Mouse (Mus musculus): ENCODE results near the gene Pick1. TPM values are rescaled to one million over a fixed set of nuclear protein-coding genes. Genes with fewer than 3 reads are reported as not detected.
A peak's percentile ranks its signal among the peaks of the same experiment; 100 is the strongest.
"Not testable (repeated sequence)": the region's sequence is repeated elsewhere in the genome, so short reads cannot be mapped to it uniquely, and the experiment has no call there.

Gene Pick1
- polyA plus RNA-seq, 1 experiment from 2014 or later = 48.2 TPM

- H3K36me3 ChIP-seq (replicated peaks; ENCODE audit: control insufficient read depth, insufficient read depth) = no peaks in the 10 kb centered on the region
- H3K27ac ChIP-seq = no peak overlapping the region
- peaks cover 2% of the 10 kb centered on the region; the same call in 1 of the 2 replicates for H3K4me1 ChIP-seq (replicated peaks; ENCODE audit: control insufficient read depth, insufficient read depth, low read length)
- no peak overlapping the region for H3K4me3 ChIP-seq (replicated peaks; ENCODE audit: low read length)
- no peaks in the 10 kb centered on the region for H3K27me3 ChIP-seq (ENCODE audit: control insufficient read depth, insufficient read depth, low read length)
- H3K9ac ChIP-seq = no peak overlapping the region
- no peak for DNase-seq (ENCODE audit: low spot score)
- no peak overlapping the region for H3K4me2 ChIP-seq (replicated peaks)
- ATAC-seq (ENCODE audit: low FRiP score) = no peak
- 0% methylated on average over 1 of the region's 1 CpGs for WGBS
- no peaks in the 10 kb centered on the region for H3K9me3 ChIP-seq (ENCODE audit: control insufficient read depth, low read length)
Observed at GRCm38 (mm10) chr15:79219572-79219971, 9.4 kb upstream of the Pick1 start.

- ATAC-seq (ENCODE audit: low FRiP score) = no peak
- Histone ChIP-seq H3K36me3 (replicated peaks; ENCODE audit: control insufficient read depth, insufficient read depth) (no peaks in the 10 kb centered on the region), H3K4me1 (replicated peaks; ENCODE audit: control insufficient read depth, insufficient read depth, low read length) (peaks cover 9% of the 10 kb centered on the region; the same call in 1 of the 2 replicates), H3K4me2 (replicated peaks) (no peak overlapping the region), H3K4me3 (replicated peaks; ENCODE audit: low read length) (no peak overlapping the region), H3K9ac (no peak overlapping the region), H3K27me3 (ENCODE audit: control insufficient read depth, insufficient read depth, low read length) (no peaks in the 10 kb centered on the region), H3K27ac (no peak overlapping the region), H3K9me3 (ENCODE audit: control insufficient read depth, low read length) (no peaks in the 10 kb centered on the region)
- WGBS = 9% methylated on average over 5 of the region's 5 CpGs
- no peak for DNase-seq (ENCODE audit: low spot score)
Observed at GRCm38 (mm10) chr15:79223641-79224040, 5.3 kb upstream of the Pick1 start.

- peak; percentile 53 for ATAC-seq (ENCODE audit: low FRiP score)
- no peaks in the 10 kb centered on the region for H3K36me3 ChIP-seq (replicated peaks; ENCODE audit: control insufficient read depth, insufficient read depth)
- 4% methylated on average over 5 of the region's 5 CpGs for WGBS
- H3K9ac ChIP-seq = no peak overlapping the region
- DNase-seq (ENCODE audit: low spot score) = peak; percentile 91
- peak overlapping the region; percentile 25; the same call in 1 of the 2 replicates for H3K4me2 ChIP-seq (replicated peaks)
- peaks cover 13% of the 10 kb centered on the region for H3K4me1 ChIP-seq (replicated peaks; ENCODE audit: control insufficient read depth, insufficient read depth, low read length)
- H3K9me3 ChIP-seq (ENCODE audit: control insufficient read depth, low read length) = no peaks in the 10 kb centered on the region
- no peak overlapping the region for H3K4me3 ChIP-seq (replicated peaks; ENCODE audit: low read length)
- H3K27me3 ChIP-seq (ENCODE audit: control insufficient read depth, insufficient read depth, low read length) = no peaks in the 10 kb centered on the region
- H3K27ac ChIP-seq = no peak overlapping the region; the same call in 1 of the 2 replicates
Observed at GRCm38 (mm10) chr15:79224685-79225084, 4.3 kb upstream of the Pick1 start.

- H3K9ac ChIP-seq; ATAC-seq (ENCODE audit: low FRiP score); DNase-seq (ENCODE audit: low spot score); H3K27me3 ChIP-seq (ENCODE audit: control insufficient read depth, insufficient read depth, low read length); H3K4me2 ChIP-seq (replicated peaks); H3K9me3 ChIP-seq (ENCODE audit: control insufficient read depth, low read length); H3K36me3 ChIP-seq (replicated peaks; ENCODE audit: control insufficient read depth, insufficient read depth); H3K4me3 ChIP-seq (replicated peaks; ENCODE audit: low read length); H3K27ac ChIP-seq: not testable (repeated sequence)
- 64% methylated on average over 2 of the region's 2 CpGs for WGBS
- H3K4me1 ChIP-seq (replicated peaks; ENCODE audit: control insufficient read depth, insufficient read depth, low read length) = peaks cover 19% of the 10 kb centered on the region
Observed at GRCm38 (mm10) chr15:79225780-79226179, 3.2 kb upstream of the Pick1 start.

- Histone ChIP-seq H3K4me3 (replicated peaks; ENCODE audit: low read length) (no peak overlapping the region), H3K9me3 (ENCODE audit: control insufficient read depth, low read length) (no peaks in the 10 kb centered on the region), H3K4me1 (replicated peaks; ENCODE audit: control insufficient read depth, insufficient read depth, low read length) (no peaks in the 10 kb centered on the region), H3K27me3 (ENCODE audit: control insufficient read depth, insufficient read depth, low read length) (no peaks in the 10 kb centered on the region), H3K9ac (no peak overlapping the region), H3K4me2 (replicated peaks) (no peak overlapping the region), H3K27ac (no peak overlapping the region), H3K36me3 (replicated peaks; ENCODE audit: control insufficient read depth, insufficient read depth) (peaks cover 78% of the 10 kb centered on the region)
- 67% methylated on average over 9 of the region's 9 CpGs for WGBS
- ATAC-seq (ENCODE audit: low FRiP score) (no peak), DNase-seq (ENCODE audit: low spot score) (no peak)
Observed at GRCm38 (mm10) chr15:79235268-79235667, 6.3 kb downstream of the Pick1 start.

- Histone ChIP-seq H3K4me2 (replicated peaks) (no peak overlapping the region), H3K27me3 (ENCODE audit: control insufficient read depth, insufficient read depth, low read length) (no peaks in the 10 kb centered on the region), H3K27ac (no peak overlapping the region), H3K4me1 (replicated peaks; ENCODE audit: control insufficient read depth, insufficient read depth, low read length) (no peaks in the 10 kb centered on the region), H3K9me3 (ENCODE audit: control insufficient read depth, low read length) (no peaks in the 10 kb centered on the region), H3K9ac (no peak overlapping the region), H3K36me3 (replicated peaks; ENCODE audit: control insufficient read depth, insufficient read depth) (peaks cover 76% of the 10 kb centered on the region), H3K4me3 (replicated peaks; ENCODE audit: low read length) (no peak overlapping the region)
- no peak for ATAC-seq (ENCODE audit: low FRiP score)
- WGBS = 70% methylated on average over 6 of the region's 6 CpGs
- no peak for DNase-seq (ENCODE audit: low spot score)
Observed at GRCm38 (mm10) chr15:79238036-79238435, 9.1 kb downstream of the Pick1 start.

GRCm38 (mm10) chr15:79242574-79243233 is 13.7 kb downstream of the Pick1 start:
- WGBS = 68% methylated on average over 13 of the region's 13 CpGs

GRCm38 (mm10) chr15:79243234-79244042 is 14.5 kb downstream of the Pick1 start:
- Histone ChIP-seq H3K27ac (peak overlapping the region; percentile 38; the same call in 1 of the 2 replicates), H3K27me3 (ENCODE audit: control insufficient read depth, insufficient read depth, low read length) (no peaks in the 10 kb centered on the region), H3K9me3 (ENCODE audit: control insufficient read depth, low read length) (no peaks in the 10 kb centered on the region), H3K4me2 (replicated peaks) (no peak overlapping the region), H3K36me3 (replicated peaks; ENCODE audit: control insufficient read depth, insufficient read depth) (peaks cover 80% of the 10 kb centered on the region), H3K4me3 (replicated peaks; ENCODE audit: low read length) (no peak overlapping the region), H3K9ac (no peak overlapping the region), H3K4me1 (replicated peaks; ENCODE audit: control insufficient read depth, insufficient read depth, low read length) (no peaks in the 10 kb centered on the region)
- ATAC-seq (ENCODE audit: low FRiP score) (peak; percentile 95), DNase-seq (ENCODE audit: low spot score) (peak; percentile 96)
- WGBS = 20% methylated on average over 10 of the region's 10 CpGs

More at GRCm38 (mm10) chr15:79242574-79243233, 13.7 kb downstream of the Pick1 start:
- ATAC-seq (ENCODE audit: low FRiP score) (peak; percentile 8; the same call in 1 of the 2 replicates), DNase-seq (ENCODE audit: low spot score) (no peak)
- H3K27ac ChIP-seq = no peak overlapping the region
- H3K4me3 ChIP-seq (replicated peaks; ENCODE audit: low read length) = no peak overlapping the region
- peaks cover 78% of the 10 kb centered on the region for H3K36me3 ChIP-seq (replicated peaks; ENCODE audit: control insufficient read depth, insufficient read depth)
- no peaks in the 10 kb centered on the region for H3K4me1 ChIP-seq (replicated peaks; ENCODE audit: control insufficient read depth, insufficient read depth, low read length)
- no peak overlapping the region for H3K9ac ChIP-seq
- no peaks in the 10 kb centered on the region for H3K9me3 ChIP-seq (ENCODE audit: control insufficient read depth, low read length)
- H3K27me3 ChIP-seq (ENCODE audit: control insufficient read depth, insufficient read depth, low read length) = no peaks in the 10 kb centered on the region
- H3K4me2 ChIP-seq (replicated peaks) = no peak overlapping the region

- 74% methylated on average over 7 of the region's 7 CpGs for WGBS
- DNase-seq (ENCODE audit: low spot score) (no peak), ATAC-seq (ENCODE audit: low FRiP score) (no peak)
- H3K4me3 ChIP-seq (replicated peaks; ENCODE audit: low read length) = no peak overlapping the region
- no peak overlapping the region for H3K27ac ChIP-seq
- H3K36me3 ChIP-seq (replicated peaks; ENCODE audit: control insufficient read depth, insufficient read depth) = peaks cover 83% of the 10 kb centered on the region
- no peaks in the 10 kb centered on the region for H3K27me3 ChIP-seq (ENCODE audit: control insufficient read depth, insufficient read depth, low read length)
- no peaks in the 10 kb centered on the region for H3K4me1 ChIP-seq (replicated peaks; ENCODE audit: control insufficient read depth, insufficient read depth, low read length)
- H3K9me3 ChIP-seq (ENCODE audit: control insufficient read depth, low read length) = no peaks in the 10 kb centered on the region
- no peak overlapping the region for H3K4me2 ChIP-seq (replicated peaks)
- H3K9ac ChIP-seq = peak overlapping the region; percentile 16; the same call in 1 of the 2 replicates
Observed at GRCm38 (mm10) chr15:79244071-79244893, 15.3 kb downstream of the Pick1 start.
